Mouse (Mus musculus) embryonic facial prominence, embryonic 10.5 days (tissue): Measurements from ENCODE around the gene Mageb3. TPM values are rescaled to one million over a fixed set of nuclear protein-coding genes. Genes with fewer than 3 reads are reported as not detected.
"Not testable (repeated sequence)": the region's sequence is repeated elsewhere in the genome, so short reads cannot be mapped to it uniquely, and the experiment has no call there.

ENCODE experiments used
- DNase-seq: peaks from one replicate; pipeline ENCODE4 v3.0.0-alpha.2; 2017; ENCODE audit warnings: low spot score
- H3K27ac ChIP-seq: fragments of 300-500 bp; sonication (generic); replicated peaks from 2 replicates; pipeline ENCODE4 v1.5.1; 2016; ENCODE audit warnings: mild to moderate bottlenecking
- H3K27me3 ChIP-seq: fragments of 300-500 bp; sonication (generic); replicated peaks from 2 replicates; pipeline ENCODE4 v1.6.1; 2016; ENCODE audit warnings: low read depth, mild to moderate bottlenecking; ENCODE audit not compliant: poor library complexity, severe bottlenecking
- H3K36me3 ChIP-seq: fragments of 300-500 bp; sonication (generic); replicated peaks from 2 replicates; pipeline ENCODE4 v1.6.1; 2016; ENCODE audit warnings: mild to moderate bottlenecking, moderate library complexity
- H3K4me1 ChIP-seq: fragments of 300-500 bp; sonication (generic); 2 replicates; pipeline ENCODE4 v1.6.1; 2016
- H3K4me3 ChIP-seq: fragments of 300-500 bp; sonication (generic); 2 replicates; pipeline ENCODE4 v1.5.1; 2016; ENCODE audit warnings: mild to moderate bottlenecking, moderate library complexity
- H3K9me3 ChIP-seq: fragments of 300-500 bp; sonication (generic); 2 replicates; pipeline ENCODE4 v1.6.1; 2016; ENCODE audit warnings: mild to moderate bottlenecking
- WGBS: fragments of 180-500 bp; shearing (Covaris S2); methylation state at CpG from one replicate; pipeline ENCODE4 v1.1.7; 2016; 5-methylcytosine and 5-hydroxymethylcytosine counted together
- polyA plus RNA-seq: library from polyadenylated mRNA; unstranded; fragments of >200 nt; fragmentation: Nextera tagmentation; extraction: Ambion mirVana; gene quantifications from 2 replicates; pipeline ENCODE4 v1.2.1, GENCODE M21; 2016

The Mageb3 gene
- polyA plus RNA-seq, result 0.29 and 0.40 TPM in 2 replicates

DNA sequence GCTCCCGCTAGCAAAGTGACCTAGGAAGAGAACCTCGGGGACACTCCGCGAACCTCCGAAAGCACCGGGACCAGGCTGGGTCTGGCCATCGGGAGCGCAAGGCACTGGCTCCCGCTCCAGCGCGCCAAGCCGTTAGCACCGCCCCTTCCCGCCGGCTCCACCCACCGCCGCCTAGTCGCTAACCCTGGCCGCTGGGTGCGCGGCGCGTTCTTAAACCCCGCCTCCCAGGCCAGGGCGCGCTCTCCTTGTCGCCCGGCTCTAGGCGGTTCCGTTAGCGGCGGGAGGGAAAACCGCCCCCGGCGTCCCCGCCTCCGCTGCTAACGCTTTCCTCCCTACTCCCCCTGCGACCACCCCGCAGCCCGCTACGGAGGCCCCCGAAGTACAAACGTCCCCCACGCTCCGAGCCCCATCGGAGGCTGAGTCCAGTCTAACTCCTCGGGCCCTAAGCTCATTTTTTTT is at the start of gene Mageb3, which contains the start of gene Ctdspl2:
Gene Mageb3 (minus strand): TSS at position 328 of the 459 bp plus-strand sequence.
Gene Ctdspl2 (plus strand): TSS at position 237 of the 459 bp plus-strand sequence.
- no peaks in the 10 kb centered on the region for H3K27me3 ChIP-seq
- peak within 1 kb of the TSS; percentile 97 for H3K27ac ChIP-seq
- peaks cover 22% of the 10 kb centered on the region for H3K4me1 ChIP-seq
- no peaks in the 10 kb centered on the region for H3K9me3 ChIP-seq
- peak; percentile 98 for DNase-seq
- H3K4me3 ChIP-seq, result peak within 1 kb of the TSS; percentile 92
- under 1% methylated on average over 48 of the region's 48 CpGs for WGBS
- H3K36me3 ChIP-seq, result peaks cover 15% of the 10 kb centered on the region

DNA sequence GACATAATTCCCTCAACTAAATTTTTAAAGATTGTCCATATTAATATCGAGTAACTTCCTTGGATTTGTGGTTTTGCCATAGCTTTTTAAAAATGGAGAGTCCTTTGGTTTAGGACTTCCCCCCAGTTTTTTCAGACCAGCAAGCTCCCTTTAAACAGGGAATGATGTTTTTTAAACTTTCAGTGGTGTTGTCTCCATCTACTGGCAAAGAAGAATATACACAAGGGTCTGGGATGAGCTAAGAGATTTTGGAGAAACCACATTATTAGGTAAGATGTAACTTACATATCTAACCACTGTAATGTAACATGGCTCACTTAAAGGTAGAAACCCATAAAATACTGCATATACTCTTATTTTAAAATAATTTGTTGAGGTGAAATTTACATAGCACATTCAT is 39.8 kb upstream of the Mageb3 start:
- H3K9me3 ChIP-seq, result no peaks in the 10 kb centered on the region
- 89% methylated on average over 1 of the region's 1 CpGs for WGBS
- H3K27me3 ChIP-seq, result no peaks in the 10 kb centered on the region
- no peak overlapping the region for H3K27ac ChIP-seq
- no peaks in the 10 kb centered on the region for H3K4me1 ChIP-seq
- DNase-seq, result no peak
- H3K36me3 ChIP-seq, result peaks cover 89% of the 10 kb centered on the region
- no peak overlapping the region for H3K4me3 ChIP-seq

DNA sequence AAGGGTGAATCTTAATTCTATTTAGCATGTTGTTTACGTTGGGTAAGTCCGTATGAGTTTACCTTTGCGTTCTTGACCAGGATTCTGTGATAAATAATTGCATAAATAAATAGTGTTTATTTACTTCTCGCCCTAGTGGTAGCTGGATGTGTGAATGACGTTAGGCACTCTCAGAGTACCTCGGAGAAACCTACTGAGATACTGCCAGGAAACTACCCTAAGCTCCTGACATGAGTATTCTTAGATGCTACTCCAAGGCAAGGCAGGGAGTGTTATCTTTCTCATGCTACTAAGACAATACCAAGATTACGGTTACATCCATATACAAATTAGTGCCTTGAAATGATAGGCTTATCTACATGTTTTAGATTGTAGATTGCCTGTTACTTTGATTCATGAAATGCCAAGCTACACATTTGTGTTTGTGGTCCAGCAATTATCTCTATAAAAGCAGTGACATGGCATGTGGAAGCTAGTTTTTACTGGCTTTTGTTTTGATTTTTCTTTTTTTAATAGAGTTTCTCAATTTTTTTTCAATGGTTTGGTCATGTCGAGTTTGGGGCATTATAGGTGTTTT is 1.4 kb upstream of the Mageb3 start:
- 15% methylated on average over 8 of the region's 8 CpGs for WGBS
- H3K27me3 ChIP-seq, result no peaks in the 10 kb centered on the region
- H3K4me1 ChIP-seq, result peaks cover 22% of the 10 kb centered on the region
- peak overlapping the region; percentile 92 for H3K4me3 ChIP-seq
- H3K27ac ChIP-seq, result peak overlapping the region; percentile 97
- DNase-seq, result no peak
- no peaks in the 10 kb centered on the region for H3K9me3 ChIP-seq
- H3K36me3 ChIP-seq, result peaks cover 29% of the 10 kb centered on the region

DNA sequence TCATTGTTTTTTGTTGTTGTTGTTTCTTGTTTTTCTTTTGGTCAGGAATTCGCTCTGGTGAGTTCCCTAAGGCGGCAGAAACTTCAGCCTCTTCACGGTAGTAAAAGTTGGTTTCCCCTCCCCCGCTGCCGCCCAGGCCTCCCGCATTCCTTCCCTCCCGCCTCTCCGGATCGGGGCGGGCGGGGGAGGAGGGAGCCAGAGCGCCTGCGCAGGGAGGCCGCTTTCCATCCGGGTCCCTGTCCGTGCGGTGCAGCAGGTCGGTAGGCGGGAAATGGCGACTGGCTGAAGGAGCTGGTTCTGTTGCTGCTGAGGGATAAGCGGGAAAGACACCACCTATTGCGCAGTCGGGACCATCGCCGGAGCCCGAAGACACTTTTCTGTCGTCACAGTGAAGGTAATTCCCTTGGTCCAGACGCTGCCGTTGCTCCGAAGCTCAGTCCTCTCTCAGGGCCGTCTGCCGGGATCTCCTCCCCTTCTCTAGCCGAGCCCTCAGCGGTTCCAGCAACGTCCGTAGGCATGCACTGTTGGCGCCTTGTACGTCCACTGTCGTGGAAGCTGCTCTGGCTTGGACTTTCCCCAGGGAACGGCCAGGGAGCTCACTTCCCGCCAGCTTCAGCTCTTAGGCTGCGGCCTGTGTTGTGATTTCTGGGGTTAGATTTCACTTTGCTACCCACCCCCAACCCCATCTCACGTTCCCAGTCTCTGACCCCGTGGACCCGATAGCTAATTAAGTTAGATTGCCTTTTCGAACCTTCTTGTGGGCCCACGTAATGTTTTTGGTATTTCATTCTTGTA is 529 bp upstream of the Mageb3 start:
- under 1% methylated on average over 47 of the region's 47 CpGs for WGBS
- peak overlapping the region; percentile 92 for H3K4me3 ChIP-seq
- peak; percentile 97 for DNase-seq
- no peaks in the 10 kb centered on the region for H3K27me3 ChIP-seq
- no peaks in the 10 kb centered on the region for H3K9me3 ChIP-seq
- peaks cover 22% of the 10 kb centered on the region for H3K4me1 ChIP-seq
- peaks cover 21% of the 10 kb centered on the region for H3K36me3 ChIP-seq
- H3K27ac ChIP-seq, result peak overlapping the region; percentile 97

DNA sequence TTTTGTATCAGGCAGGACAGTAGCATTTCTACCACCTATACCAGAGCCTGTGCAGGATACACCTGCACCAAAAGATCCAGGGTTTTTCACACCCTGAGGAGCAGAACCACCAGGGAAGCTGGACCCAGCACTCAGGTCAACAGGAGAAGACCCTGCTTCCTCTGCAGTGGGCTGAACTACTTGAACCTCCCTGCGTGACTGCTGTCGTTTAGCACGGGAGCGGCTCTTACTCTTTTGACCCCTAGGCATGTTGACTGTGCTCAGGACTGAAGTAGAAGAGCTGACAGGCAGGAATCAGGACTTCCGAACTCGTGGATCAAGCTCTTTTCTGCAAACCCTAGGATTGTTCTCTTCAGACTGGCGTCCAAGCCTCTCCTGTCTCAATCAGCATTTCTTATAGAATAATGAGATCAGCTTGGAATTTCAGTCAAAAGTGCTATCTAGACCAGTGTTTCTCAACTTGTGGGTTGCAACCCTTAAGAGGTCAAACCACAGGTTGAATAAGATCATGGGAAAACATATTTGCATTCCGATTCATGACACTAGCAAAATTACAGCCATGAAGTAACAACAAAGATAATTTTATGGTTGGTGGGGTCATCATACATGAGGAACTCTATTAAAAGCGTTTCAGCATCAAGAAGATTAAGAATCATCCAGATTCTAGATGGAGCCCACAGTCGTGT is 778 bp downstream of the Mageb3 start:
- Histone ChIP-seq H3K4me3 (peak overlapping the region; percentile 92), H3K27ac (peak overlapping the region; percentile 97), H3K9me3 (no peaks in the 10 kb centered on the region), H3K4me1 (peaks cover 22% of the 10 kb centered on the region), H3K27me3 (no peaks in the 10 kb centered on the region), H3K36me3 (peaks cover 8% of the 10 kb centered on the region)
- DNase-seq, result peak; percentile 13
- WGBS, result 18% methylated on average over 10 of the region's 10 CpGs

DNA sequence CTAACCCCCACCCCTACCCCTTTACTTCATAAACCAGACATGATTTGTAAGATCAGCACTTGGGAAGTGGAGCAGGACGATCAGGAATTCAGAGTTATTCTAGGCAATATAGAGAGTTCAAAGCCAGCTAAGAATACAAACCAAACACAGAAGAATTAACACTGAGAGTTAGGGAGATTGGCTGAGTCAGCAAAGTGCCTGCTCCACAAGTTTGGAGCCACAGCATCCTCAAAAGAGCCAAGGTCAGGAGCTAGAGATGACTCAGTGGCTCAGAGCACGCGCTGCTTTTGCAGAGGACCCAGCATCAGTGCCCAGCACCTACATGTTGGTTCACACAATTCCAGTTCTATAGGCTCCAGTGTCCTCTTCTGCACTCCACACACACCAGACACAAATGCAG is 12.5 kb downstream of the Mageb3 start:
- Histone ChIP-seq H3K27me3 (no peaks in the 10 kb centered on the region), H3K9me3 (no peaks in the 10 kb centered on the region), H3K4me1 (no peaks in the 10 kb centered on the region), H3K27ac (no peak overlapping the region), H3K4me3 (no peak overlapping the region), H3K36me3 (no peaks in the 10 kb centered on the region)
- no peak for DNase-seq
- 84% methylated on average over 3 of the region's 3 CpGs for WGBS

DNA sequence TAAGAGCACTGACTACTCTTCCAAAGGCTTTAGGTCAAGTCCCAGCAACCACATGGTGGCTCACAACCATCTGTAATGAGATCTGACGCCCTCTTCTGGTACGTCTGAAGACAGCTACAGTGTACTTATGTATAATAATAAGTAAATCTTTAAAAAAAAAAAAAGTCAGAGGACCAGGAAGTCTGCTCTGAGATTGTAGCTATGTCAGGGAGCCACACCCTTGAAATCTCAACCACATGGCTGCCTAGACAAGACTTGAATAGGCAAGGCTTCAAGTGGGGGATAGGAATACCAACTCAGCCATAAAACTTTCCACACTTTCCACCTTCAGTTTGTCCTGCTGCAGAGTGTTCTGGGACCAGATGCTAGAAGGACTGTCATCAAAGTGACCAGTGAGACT is 18.3 kb downstream of the Mageb3 start:
- H3K4me1 ChIP-seq, DNase-seq, H3K27me3 ChIP-seq, H3K9me3 ChIP-seq, H3K4me3 ChIP-seq, H3K27ac ChIP-seq: not testable (repeated sequence)
- 84% methylated on average over 2 of the region's 2 CpGs for WGBS
- peaks cover 19% of the 10 kb centered on the region for H3K36me3 ChIP-seq

DNA sequence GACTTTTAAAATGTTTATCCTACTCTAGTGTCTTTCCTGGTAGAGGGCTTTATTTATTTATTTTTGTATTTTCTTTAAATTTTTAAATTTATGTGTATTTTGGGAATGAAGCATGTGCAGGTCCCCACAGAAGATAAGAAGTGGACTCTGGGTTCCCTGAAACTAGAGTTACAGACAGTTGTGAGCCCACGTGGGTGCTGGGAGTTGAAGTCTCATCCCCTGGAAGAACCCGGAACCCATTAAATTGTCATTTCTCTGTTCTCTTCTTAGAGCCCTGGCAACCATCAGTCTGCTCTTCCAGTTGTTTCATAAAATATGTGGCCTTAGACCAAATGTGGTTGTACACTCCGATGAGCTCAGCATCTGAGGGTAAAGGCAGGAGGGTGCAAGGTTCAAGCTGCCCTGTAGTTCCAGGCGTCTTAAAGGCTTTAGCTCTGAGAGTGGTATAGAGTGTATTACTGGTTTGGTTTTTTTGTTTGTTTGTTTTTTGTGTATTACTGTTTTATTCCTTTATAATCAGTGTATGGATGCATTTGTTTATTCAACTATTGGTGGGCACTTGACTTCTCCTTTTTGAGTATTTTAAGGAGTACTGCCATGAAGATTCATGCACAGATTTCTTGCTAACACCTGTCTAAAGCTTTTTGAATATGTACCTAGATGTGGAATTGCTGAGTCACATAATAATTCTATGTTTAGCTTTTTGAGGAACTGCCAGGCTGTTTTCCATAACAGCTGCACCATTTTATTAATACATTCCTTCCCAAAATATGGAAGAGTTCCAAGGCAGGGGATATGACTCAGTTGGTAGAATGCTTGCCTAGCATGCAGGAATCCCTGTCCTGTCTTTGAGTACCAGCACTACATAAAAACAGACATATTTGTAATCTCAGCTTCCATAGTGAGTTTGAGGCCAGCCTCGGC is 39.6 kb downstream of the Mageb3 start:
- DNase-seq, result no peak
- H3K27ac ChIP-seq, result no peak overlapping the region
- H3K4me3 ChIP-seq, result no peak overlapping the region
- H3K27me3 ChIP-seq, result no peaks in the 10 kb centered on the region
- H3K36me3 ChIP-seq, result peaks cover 22% of the 10 kb centered on the region
- WGBS, result 92% methylated on average over 5 of the region's 5 CpGs
- no peaks in the 10 kb centered on the region for H3K9me3 ChIP-seq
- no peaks in the 10 kb centered on the region for H3K4me1 ChIP-seq

DNA sequence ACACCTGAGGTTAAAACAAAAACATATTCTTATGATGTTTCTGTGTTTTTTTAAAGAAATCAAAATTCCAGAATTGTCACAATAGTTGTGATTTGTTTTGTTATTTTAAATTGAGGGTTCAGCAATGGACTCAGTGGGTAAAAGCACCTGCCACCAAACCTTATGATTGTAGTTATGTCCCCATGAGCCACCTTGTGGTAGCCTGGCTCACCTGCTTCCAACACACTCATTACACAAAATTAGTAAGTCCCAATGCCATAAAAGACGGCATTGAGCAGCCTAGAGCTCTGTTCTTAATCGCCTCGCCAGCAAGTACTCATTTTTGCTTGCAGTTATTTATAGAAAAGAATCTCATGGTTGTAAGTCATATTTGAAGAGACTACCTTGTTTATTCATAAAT is 45.9 kb downstream of the Mageb3 start:
- Histone ChIP-seq H3K36me3 (peaks cover 49% of the 10 kb centered on the region), H3K27me3 (no peaks in the 10 kb centered on the region), H3K4me1 (no peaks in the 10 kb centered on the region), H3K27ac (no peak overlapping the region), H3K4me3 (no peak overlapping the region), H3K9me3 (no peaks in the 10 kb centered on the region)
- DNase-seq, result no peak
- WGBS, result 93% methylated on average over 3 of the region's 3 CpGs
